Mouse (Mus musculus) macrophage (primary cell): ENCODE data around the gene Col18a1. TPM values are rescaled to one million over a fixed set of nuclear protein-coding genes. Genes with fewer than 3 reads are reported as not detected.

Experiments
- H3K27ac ChIP-seq: fragments of 350-480 bp; formaldehyde crosslinking; 2 replicates; pipeline ENCODE4 v1.9.0; 2021
- H3K36me3 ChIP-seq: fragments of 350-480 bp; formaldehyde crosslinking; 2 replicates; pipeline ENCODE4 v1.9.0; 2021; ENCODE audit errors: inconsistent target
- H3K4me3 ChIP-seq: fragments of 350-480 bp; formaldehyde crosslinking; 2 replicates; pipeline ENCODE4 v1.9.0; 2021; ENCODE audit errors: inconsistent target
- H3K79me2 ChIP-seq: fragments of 350-480 bp; formaldehyde crosslinking; 2 replicates; pipeline ENCODE4 v1.9.0; 2021; ENCODE audit errors: inconsistent target
- WGBS: methylation state at CpG from one replicate; pipeline ENCODE4 v1.1.7; 2026; ENCODE audit warnings: inconsistent platforms; ENCODE audit not compliant: missing documents; 5-methylcytosine and 5-hydroxymethylcytosine counted together
- polyA plus RNA-seq: library from polyadenylated mRNA; stranded (reverse); fragments of 250-400 nt; gene quantifications from 3 replicates; pipeline ENCODE4 v1.2.4, GENCODE M21; 2018; ENCODE audit warnings: inconsistent platforms

Col18a1 gene
- polyA plus RNA-seq, 1 experiment from 2014 or later = 3.7 TPM

DNA sequence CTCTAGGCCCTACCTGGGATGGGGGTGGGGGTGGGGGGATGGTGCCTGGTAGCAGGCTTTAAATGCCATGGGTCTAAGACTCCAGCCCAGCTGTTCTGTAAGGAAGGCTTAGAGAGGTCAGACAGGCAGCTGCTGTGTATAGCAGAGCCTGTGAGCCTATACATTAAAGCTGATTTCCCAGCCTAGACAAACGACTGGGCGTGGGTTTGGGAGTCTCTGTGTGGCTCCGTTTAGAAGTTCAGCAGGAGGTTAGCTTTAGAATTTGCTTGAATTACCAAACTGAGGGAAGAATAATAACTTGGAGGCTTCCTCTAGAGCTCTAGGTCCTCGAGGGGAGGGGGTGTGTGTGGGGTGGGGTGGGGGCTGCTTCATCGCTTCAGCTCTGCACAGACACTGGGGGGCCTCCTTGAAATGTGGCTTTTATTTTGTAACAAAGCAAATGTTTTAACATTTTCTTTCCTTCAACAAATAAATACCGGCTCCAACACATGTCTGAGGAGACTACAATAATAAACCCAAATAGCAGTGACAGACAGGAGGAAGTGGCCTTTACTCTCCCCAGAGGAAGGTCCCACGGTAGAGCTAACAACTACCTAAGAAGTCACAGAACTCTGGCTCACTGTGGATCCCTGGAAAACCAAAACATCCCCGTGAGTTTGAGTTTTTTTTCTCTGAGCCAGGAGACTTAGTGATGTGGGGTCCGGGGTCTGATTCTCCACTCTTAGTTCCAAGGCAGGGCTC lies 31.3 kb upstream of the Col18a1 start:
- Histone ChIP-seq H3K36me3 (no peaks in the 10 kb centered on the region), H3K79me2 (no peaks in the 10 kb centered on the region)

DNA sequence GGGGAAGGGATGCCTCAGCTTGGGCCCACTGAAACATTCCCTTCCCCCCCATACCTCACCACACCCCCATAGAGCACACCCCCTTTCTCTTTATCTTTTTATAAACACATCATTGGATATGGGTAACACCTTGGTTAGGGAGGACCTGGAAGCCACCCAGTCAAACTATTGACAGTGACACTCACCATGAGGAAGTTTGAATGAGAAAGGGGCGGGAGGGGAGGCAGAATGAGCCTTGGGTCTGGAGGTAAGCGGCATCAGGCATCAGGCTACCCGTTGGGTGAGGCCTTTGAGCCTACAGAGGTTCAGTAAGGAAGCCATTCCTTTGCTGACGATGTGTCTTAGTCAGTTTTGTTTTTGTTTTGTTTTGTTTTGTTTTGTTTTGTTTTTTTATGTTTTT lies 30.3 kb upstream of the Col18a1 start:
- Histone ChIP-seq H3K27ac (no peak overlapping the region), H3K36me3 (no peaks in the 10 kb centered on the region), H3K4me3 (no peak overlapping the region), H3K79me2 (no peaks in the 10 kb centered on the region)
- 90% methylated on average over 4 of the region's 4 CpGs for WGBS

More for the DNA sequence above, 31.3 kb upstream of the Col18a1 start:
- Histone ChIP-seq H3K4me3 (no peak overlapping the region), H3K27ac (no peak overlapping the region)
- 40% methylated on average over 8 of the region's 9 CpGs for WGBS

DNA sequence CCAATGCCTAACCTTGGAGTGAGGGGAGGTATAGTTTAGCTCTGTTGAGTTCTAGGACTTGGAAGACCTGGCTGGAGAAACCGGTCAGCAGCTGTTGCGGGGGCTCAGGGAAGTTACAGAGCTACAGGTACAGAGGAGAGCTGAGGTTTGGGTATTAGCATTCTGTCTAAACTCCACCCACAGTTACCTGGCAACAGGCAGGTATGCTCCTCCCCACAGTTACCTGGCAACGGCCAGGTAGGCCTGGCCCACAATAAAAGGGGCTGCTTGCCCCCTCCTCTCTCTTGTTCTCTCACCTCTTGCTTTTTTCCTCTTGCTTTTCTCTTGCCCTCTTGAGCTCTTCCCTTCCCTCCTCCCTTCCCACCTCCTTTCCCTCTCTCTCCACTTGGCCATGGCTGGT lies 29.8 kb upstream of the Col18a1 start:
- no peaks in the 10 kb centered on the region for H3K79me2 ChIP-seq
- no peaks in the 10 kb centered on the region for H3K36me3 ChIP-seq
- WGBS = 93% methylated on average over 3 of the region's 3 CpGs
- no peak overlapping the region for H3K27ac ChIP-seq
- no peak overlapping the region for H3K4me3 ChIP-seq

DNA sequence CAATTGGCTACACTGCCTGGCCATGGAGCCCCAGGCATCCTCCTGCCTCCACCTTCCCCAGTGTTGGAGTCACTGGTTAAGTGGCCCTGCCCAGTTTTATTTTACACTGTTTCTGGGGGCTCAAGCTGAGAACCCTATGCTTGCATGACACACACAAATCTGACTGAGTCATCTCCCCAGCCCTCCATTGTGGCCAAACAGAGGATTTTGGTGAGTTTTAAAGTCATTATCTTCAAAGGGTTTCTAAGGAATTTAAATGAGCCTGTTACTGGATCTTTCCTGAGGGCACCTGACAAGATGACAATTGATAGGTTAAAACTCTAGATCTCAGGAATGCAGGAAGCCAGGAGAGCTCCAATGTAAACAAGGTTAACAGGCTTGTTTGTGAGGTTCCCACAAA lies 27.1 kb upstream of the Col18a1 start:
- Histone ChIP-seq H3K79me2 (no peaks in the 10 kb centered on the region), H3K36me3 (no peaks in the 10 kb centered on the region), H3K4me3 (no peak overlapping the region), H3K27ac (no peak overlapping the region)

DNA sequence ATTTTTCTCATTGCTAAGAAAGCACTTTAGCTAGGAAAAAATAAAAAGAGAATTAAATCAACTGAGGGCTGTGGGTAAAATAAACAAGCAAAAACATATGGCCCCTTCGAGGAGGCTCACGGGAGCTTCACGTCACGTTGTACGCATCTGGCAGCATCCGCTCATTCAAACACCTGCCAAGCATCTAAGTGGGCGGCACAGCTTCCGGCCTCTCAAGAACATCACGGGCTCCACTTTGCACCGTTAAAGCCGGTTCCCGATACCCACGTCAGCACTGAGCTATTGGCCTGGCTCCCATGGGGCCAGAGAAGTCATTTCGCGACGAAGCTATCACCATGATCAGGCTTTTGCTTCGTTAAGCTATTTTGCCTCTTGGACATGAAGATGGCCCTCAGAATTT lies 26.4 kb upstream of the Col18a1 start:
- no peak overlapping the region for H3K27ac ChIP-seq
- no peaks in the 10 kb centered on the region for H3K79me2 ChIP-seq
- no peaks in the 10 kb centered on the region for H3K36me3 ChIP-seq
- 97% methylated on average over 17 of the region's 17 CpGs for WGBS
- no peak overlapping the region for H3K4me3 ChIP-seq

DNA sequence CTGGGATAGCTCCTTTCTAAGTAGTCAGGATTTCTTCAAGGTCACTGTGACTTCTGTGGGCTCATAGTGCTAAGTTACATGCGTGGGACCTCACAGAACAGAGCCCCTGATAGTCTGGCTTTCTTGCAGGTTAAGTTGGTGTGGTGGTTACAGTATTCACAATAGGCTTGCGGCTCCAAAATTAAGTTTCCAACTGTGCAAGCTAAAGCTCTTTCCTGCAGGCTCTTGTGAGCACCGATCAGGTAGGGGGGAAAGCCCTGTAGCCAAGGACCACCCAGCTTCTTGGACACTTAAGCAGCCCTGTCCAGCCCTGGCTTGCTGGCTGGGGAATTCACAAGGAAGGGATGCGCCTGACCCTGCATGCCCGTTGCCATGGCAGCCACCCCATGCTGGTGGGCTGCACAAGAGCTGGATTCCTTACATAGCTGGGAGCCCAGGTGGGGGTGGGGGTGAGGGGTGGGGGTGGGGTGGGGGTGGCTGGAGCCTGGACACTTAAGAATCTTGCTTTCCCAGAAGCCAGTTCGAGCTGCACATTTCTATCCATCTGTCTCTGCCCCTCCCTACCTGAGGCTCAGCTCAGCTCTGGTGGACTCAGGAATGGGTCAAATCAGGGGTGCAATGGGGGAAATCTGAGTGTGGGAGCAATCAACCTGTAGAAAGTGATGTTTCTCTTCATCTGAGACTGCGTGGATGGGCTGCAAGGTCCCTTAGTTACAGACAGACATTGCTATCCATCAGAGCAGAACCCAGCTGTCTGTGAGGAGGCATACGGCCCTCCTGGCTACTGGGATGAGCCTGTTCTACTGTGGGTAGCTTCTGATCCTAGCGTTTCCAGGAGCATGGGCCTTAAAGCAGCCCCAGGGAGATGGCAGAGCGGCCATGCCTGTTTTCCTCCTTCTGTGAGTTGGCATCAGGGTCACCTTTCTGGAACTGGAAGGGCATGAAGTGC lies 24.9 kb upstream of the Col18a1 start:
- 88% methylated on average over 10 of the region's 10 CpGs for WGBS
- no peak overlapping the region for H3K27ac ChIP-seq

DNA sequence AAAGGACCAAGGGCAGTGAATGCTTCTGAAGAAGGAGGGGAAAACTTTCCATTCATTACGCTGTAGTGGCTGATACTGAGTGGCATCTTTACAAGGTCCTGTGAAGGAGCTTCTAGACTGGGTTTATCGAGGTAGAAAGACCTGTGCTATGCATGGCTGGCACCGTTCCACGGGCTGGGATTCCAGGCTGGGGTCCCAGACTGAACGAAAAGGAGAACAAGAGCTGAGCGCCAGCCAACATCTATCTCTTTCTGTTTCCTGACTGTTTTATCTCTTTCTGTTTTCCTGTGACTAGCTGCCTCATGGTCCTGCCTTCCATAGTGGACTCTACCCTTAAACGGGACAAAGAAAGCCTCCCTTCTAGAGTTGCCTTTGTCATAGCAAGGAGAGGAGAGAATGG lies 21.1 kb upstream of the Col18a1 start:
- WGBS = 53% methylated on average over 7 of the region's 7 CpGs
- Histone ChIP-seq H3K36me3 (no peaks in the 10 kb centered on the region), H3K4me3 (no peak overlapping the region), H3K27ac (no peak overlapping the region), H3K79me2 (no peaks in the 10 kb centered on the region)

More for the DNA sequence above, 24.9 kb upstream of the Col18a1 start:
- H3K36me3 ChIP-seq = no peaks in the 10 kb centered on the region
- no peaks in the 10 kb centered on the region for H3K79me2 ChIP-seq
- H3K4me3 ChIP-seq = no peak overlapping the region

DNA sequence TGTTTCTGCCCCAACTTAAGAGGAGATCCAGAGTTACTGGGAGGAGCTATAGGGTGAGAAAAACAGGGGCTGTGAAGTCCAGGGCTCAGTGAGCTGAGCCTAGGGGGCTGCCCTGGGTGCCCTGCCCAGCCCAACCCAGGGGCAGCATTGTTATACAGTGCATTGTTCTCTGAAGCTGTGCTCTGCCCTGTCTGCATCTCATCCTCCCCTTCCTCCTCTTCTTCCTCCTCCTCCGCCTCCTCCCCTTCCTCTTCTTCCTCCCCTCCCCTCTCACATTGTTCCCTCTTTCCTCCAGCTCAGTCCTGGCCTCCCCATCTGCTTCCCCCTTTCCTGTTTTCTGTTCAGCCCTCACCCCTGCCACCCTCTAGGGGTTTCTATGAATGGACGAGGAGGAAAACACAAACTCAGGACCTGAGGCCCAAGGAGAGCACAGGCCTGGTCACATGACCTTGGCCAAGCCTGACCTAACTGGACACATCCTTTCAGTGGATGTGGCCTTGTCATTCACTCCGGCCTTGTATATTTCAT lies 16.5 kb upstream of the Col18a1 start:
- WGBS = 35% methylated on average over 3 of the region's 3 CpGs
- no peak overlapping the region for H3K27ac ChIP-seq
- no peaks in the 10 kb centered on the region for H3K79me2 ChIP-seq
- no peaks in the 10 kb centered on the region for H3K36me3 ChIP-seq
- H3K4me3 ChIP-seq = no peak overlapping the region

DNA sequence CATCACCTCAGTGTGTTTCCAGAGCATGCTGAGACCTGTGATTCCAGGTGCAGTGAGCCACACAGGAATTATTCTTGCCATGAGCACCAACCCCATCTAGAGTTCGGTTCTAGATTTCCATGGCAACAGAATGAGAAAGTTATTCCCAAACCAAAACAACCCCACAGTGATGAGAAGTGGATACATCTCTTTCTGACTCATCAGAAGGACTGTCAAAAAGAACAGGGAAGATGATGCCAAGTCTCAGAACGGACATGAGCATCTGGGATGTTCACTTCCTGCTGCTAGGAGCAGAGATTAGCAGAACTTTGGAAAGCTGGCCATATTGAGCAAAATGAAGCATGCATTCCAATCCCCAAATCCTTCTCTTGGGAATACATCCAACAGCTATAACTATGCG lies 13.8 kb upstream of the Col18a1 start:
- Histone ChIP-seq H3K4me3 (no peak overlapping the region), H3K27ac (no peak overlapping the region), H3K79me2 (no peaks in the 10 kb centered on the region), H3K36me3 (no peaks in the 10 kb centered on the region)
- 91% methylated on average over 3 of the region's 3 CpGs for WGBS

DNA sequence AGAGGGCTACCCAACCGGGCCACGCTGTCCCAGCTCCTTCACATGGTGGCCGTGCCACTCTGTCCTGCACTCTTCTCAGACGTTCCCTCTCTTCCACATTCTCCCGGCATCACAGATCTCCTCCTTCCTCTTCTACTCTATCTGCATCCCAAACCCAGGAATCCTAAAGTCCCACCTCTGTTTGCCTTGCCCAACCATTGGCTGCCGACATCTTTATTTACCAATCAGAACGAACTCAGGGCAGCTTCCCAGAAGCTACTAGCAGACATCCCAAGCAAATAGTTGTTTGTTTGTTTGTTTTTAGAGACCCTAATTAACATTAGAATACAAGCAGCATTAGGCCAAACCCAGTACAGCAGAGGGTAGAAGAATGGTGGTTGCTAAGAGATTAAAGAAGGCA lies 12.3 kb upstream of the Col18a1 start:
- Histone ChIP-seq H3K4me3 (no peak overlapping the region), H3K36me3 (no peaks in the 10 kb centered on the region), H3K79me2 (no peaks in the 10 kb centered on the region), H3K27ac (no peak overlapping the region)
- 97% methylated on average over 7 of the region's 7 CpGs for WGBS

DNA sequence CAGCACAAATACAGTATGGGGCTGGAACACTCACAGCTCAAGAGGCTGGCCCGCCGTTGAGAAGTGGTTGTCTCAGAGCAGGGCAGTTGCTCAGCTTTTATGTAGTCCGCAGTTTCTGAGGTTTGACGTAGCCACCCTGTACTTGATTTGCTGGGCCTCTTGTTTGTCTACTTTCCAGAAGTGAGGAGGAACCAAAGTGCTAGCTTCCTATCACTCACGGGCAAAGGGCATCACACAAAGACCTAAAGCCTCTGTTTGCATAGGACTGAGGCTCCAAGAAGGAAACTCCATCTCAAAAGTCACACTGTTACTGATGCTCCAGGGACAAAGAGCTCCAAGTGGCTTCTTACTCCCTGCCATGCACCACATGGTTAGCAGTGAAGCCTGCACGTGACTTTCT lies 4.1 kb upstream of the Col18a1 start:
- Histone ChIP-seq H3K79me2 (no peaks in the 10 kb centered on the region), H3K36me3 (no peaks in the 10 kb centered on the region), H3K27ac (no peak overlapping the region), H3K4me3 (no peak overlapping the region)
- 97% methylated on average over 6 of the region's 6 CpGs for WGBS

DNA sequence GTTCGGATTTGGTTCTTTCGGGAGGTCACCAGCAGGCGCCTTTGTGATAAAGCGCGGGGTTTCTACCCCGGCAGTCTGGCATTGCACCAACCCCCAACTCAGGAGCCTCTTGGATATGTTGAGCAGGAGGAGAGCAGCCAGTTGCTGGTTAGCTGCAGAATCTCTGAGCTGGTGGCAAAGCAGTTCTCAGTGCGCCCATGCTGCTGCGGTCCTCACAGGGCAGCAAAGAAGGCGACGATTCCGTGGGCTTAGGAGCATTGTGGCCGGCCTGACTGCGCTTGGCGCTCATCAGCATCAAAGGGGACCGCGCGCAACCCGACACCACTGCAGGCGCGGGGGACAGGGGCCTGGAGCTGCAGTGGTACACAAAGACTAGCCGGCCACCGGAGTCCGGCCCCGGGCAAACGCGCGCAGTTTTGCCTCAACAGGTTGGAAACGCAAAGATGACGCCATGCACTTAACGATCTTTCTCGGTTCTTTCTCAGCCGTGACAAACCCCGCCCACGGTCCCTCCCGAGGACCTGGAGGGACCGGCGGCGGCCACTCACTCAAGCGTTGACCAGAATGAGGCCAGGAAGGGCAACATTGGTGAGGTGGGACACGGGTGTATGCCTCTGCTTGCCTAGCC lies 916 bp downstream of the Col18a1 start:
- H3K27ac ChIP-seq = no peak overlapping the region
- no peaks in the 10 kb centered on the region for H3K36me3 ChIP-seq
- WGBS = 11% methylated on average over 39 of the region's 40 CpGs
- no peaks in the 10 kb centered on the region for H3K79me2 ChIP-seq
- peak overlapping the region; percentile 12; the same call in 1 of the 2 replicates for H3K4me3 ChIP-seq

DNA sequence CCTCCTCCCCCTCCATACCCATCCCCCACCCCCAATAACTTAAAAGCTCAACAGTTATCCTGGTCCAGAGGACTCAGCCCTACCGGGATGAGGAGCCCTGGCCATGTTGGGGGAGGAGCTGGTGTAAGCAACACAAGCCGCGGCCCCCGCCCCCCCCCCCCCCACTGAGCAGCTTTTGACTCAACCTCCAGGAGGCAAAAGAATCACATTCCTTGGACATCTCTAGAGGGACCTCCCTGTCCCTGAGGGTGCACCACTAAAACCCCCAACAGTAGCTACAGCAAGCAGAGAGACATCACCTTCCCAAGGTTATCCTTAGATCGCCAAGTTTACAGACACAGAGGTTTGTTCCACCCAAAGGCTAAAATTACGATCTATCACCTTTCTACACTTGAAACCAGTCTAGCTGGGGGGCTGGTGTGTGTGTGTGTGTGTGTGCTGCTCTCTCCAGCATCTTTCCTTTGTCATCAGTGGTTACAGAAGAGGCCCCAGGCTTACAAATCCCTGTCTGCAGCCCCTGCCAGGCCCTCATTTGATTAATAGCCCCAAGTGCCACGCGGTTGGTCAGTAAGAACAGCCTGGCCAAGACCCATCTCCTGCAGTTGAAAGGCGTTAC lies 1.8 kb downstream of the Col18a1 start:
- WGBS = 73% methylated on average over 8 of the region's 9 CpGs

DNA sequence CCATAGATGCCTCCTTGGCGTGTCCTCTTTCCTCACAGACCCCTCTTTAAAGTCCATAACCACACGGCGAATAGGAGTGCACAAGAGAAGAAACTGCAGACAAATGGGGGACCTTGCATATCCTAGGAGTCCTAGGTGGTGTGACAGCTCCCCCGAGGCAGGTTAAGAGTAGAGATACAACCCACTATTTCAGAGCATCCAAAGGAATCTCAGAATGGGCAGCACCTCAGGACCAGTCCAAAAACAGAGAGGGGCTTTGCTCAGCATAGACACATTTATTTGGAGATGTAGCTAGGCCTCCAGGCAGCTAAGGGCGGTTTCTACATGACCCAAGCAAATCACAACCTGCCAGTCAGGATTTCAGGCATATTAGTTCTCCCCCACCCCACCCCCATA lies 2.3 kb downstream of the Col18a1 start:
- Histone ChIP-seq H3K4me3 (no peak overlapping the region), H3K36me3 (no peaks in the 10 kb centered on the region), H3K79me2 (no peaks in the 10 kb centered on the region), H3K27ac (no peak overlapping the region)
- WGBS = 88% methylated on average over 5 of the region's 5 CpGs

More for the DNA sequence above, 1.8 kb downstream of the Col18a1 start:
- Histone ChIP-seq H3K36me3 (no peaks in the 10 kb centered on the region), H3K79me2 (no peaks in the 10 kb centered on the region), H3K4me3 (no peak overlapping the region), H3K27ac (no peak overlapping the region)
